In genomic region chr2:163853461-163853901, GRCm38 (mm10) we compare ENCODE assay signal across 9 mouse cellular contexts. TPM values are rescaled to one million over a fixed set of nuclear protein-coding genes. Genes with fewer than 3 reads are reported as not detected.
DNase-seq lines count a peak whose midpoint lies in the region; ATAC-seq lines count a peak whose summit lies in the region.
"Had no signal": no experiment of that assay in that cellular context is flagged by ENCODE, and none has a peak within 500 bp of the region (broad histone marks: within the 10 kb centered on the region; RNA-seq: fewer than 3 reads in every experiment).

Gene Kcnk15, plus strand, starts transcription at chr2:163853651.

- peaks cover 87% of the 10 kb centered on the region for H3K27me3 ChIP-seq in midbrain, embryonic 12.5 days

- WGBS in midbrain, embryonic 12.5 days = 2% methylated on average over 38 of the region's 38 CpGs

- peak within 1 kb of the TSS; percentile 16; the same call in 1 of the 2 replicates for H3K4me2 ChIP-seq in midbrain, embryonic 12.5 days (replicated peaks)

- peak; percentile 24 for DNase-seq in kidney, postnatal 10 days
- no peak for DNase-seq in kidney, postnatal 14 days
- peak; percentile 38 for DNase-seq in embryo, embryonic 10 days (ENCODE audit: low spot score)
- no peak for DNase-seq in left cerebral cortex, adult 11 months (ENCODE audit: low spot score)
- no peak for DNase-seq in gastrocnemius, postnatal 25 days

- H3K4me3 ChIP-seq in midbrain, embryonic 12.5 days = peak within 1 kb of the TSS; percentile 25

- no peak within 1 kb of the TSS for H3K9ac ChIP-seq in midbrain, embryonic 12.5 days (replicated peaks)
- H3K9ac ChIP-seq: liver, embryonic 14.5 days had no signal

- H3K9me3 ChIP-seq in midbrain, embryonic 12.5 days = no peaks in the 10 kb centered on the region

- H3K36me3 ChIP-seq in midbrain, embryonic 12.5 days = no peaks in the 10 kb centered on the region

- peak; percentile 60 for ATAC-seq in granulocyte monocyte progenitor cell, adult 5-6 weeks (replicated peaks; ENCODE audit: poor library complexity, severe bottlenecking)
- ATAC-seq in midbrain, embryonic 12.5 days (ENCODE audit: low FRiP score, low read depth) = no peak
- ATAC-seq in activated CD4-positive, CD25-positive, alpha-beta regulatory T cell, adult 4 months = no peak

- no peak within 1 kb of the TSS for H3K27ac ChIP-seq in midbrain, embryonic 12.5 days (replicated peaks)
- H3K27ac ChIP-seq: liver, embryonic 14.5 days had no signal

- peaks cover 8% of the 10 kb centered on the region; the same call in 1 of the 2 replicates for H3K4me1 ChIP-seq in midbrain, embryonic 12.5 days

RNA-seq across cellular contexts. Expression of gene Kcnk15, which starts in this region (rescaled TPM):
- not detected in 2 replicates for total RNA-seq in granulocyte monocyte progenitor cell, adult 5-6 weeks (2014; fragmentation: Nextera tagmentation)
- total RNA-seq in granulocyte monocyte progenitor cell, adult 5-6 weeks (2017) = not detected in 2 replicates
- polyA plus RNA-seq in midbrain, embryonic 12.5 days (2016; fragmentation: Nextera tagmentation; extraction: Ambion mirVana) = not detected in 2 replicates
- polyA plus RNA-seq in activated CD4-positive, CD25-positive, alpha-beta regulatory T cell, adult 4 months (2017; shearing (Covaris generic)) = not detected
- not detected for total RNA-seq in gastrocnemius, postnatal 25 days (2021)
- polyA plus RNA-seq: liver, embryonic 14.5 days had no signal

Comparison
In these comparisons a context has a peak if more than half of its experiments do, and no peak if none do; other contexts are left out.
1. DNase-seq: peak in kidney, postnatal 10 days (single experiment) and embryo, embryonic 10 days (single experiment); none in kidney, postnatal 14 days (single experiment), left cerebral cortex, adult 11 months (single experiment) and gastrocnemius, postnatal 25 days (single experiment).
2. Peak in ATAC-seq in granulocyte monocyte progenitor cell, adult 5-6 weeks; RNA of the gene not detected or under 1 TPM.